Mouse (Mus musculus) heart, adult 2 months (tissue): ENCODE data around the gene March4.

ENCODE experiments used
- CTCF ChIP-seq: fragments of 200-600 bp; IDR thresholded peaks from 2 replicates; pipeline ENCODE4 v1.8.1; 2022; ENCODE audit warnings: antibody characterized with exemption, mild to moderate bottlenecking, moderate library complexity
- EP300 ChIP-seq: fragments of 200-500 bp; IDR thresholded peaks from 2 replicates; pipeline ENCODE4 v1.6.1; 2011; ENCODE audit warnings: low read depth, low read length, control low read depth; ENCODE audit not compliant: insufficient read depth
- POLR2A ChIP-seq: fragments of 200-500 bp; IDR thresholded peaks from 2 replicates; pipeline ENCODE4 v1.6.1; 2011; ENCODE audit warnings: mild to moderate bottlenecking, low read depth, low read length, control low read depth; ENCODE audit not compliant: insufficient read depth

DNA sequence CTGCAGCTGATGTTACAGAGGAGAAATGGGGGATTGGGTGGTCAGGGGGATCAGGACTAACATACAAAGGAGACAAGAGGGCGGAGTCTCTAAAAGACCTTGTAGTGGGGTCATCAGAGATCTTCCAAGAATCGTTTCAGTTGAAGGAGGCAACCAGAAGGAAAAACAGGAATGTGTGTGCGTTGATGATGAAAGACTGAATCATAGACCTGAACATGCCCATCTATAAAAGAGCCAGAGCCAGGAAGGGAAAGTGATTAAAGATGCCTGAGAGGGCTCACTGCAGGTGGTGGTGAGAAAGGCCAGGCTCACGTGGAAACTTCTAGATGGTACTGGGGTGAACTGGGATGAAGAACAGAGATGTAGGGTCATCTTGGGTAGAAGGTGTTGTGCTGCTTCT is 27.2 kb downstream of the March4 start:
- TF ChIP-seq CTCF (no peak), POLR2A (no peak), EP300 (no peak)
